Mouse (Mus musculus) liver, adult 2 months (tissue): ENCODE measurements around the gene Scg5.

Experiments used
- CTCF ChIP-seq: fragments of 200-500 bp; IDR thresholded peaks from 2 replicates; pipeline ENCODE4 v1.5.1; 2011; ENCODE audit warnings: low read depth, low read length, control low read depth
- POLR2A ChIP-seq: fragments of 200-500 bp; IDR thresholded peaks from 2 replicates; pipeline ENCODE4 v1.6.1; 2011; ENCODE audit warnings: low read length, control low read depth; ENCODE audit not compliant: insufficient read depth; ENCODE audit errors: extremely low read depth

DNA sequence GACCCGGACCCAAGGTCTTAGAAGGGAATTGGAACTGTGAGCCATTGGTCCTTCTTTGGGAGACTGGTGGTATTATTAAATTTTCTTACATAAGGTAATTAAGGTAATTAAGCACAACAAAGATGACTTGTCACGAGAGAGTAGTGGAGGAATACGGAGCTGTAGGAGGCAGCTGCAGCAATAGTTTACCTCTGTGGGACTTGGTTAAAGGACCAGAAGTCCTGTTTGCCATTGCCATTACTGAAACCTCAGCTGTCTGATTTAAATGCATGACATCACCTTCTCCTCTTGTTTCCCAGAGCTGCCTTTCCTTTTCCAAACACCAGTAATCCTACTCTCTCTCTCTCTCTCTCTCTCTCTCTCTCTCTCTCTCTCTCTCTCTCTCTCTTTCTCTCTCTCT is 20.2 kb upstream of the Scg5 start:
- TF ChIP-seq CTCF (no peak), POLR2A (no peak)
